Mouse (Mus musculus) lung, postnatal 10 days (tissue): Measurements from ENCODE around the gene Fpr-rs4.
"Not testable (repeated sequence)": the region's sequence is repeated elsewhere in the genome, so short reads cannot be mapped to it uniquely, and the experiment has no call there.

ENCODE experiments used
- DNase-seq: peaks from one replicate; pipeline ENCODE4 v3.0.0; 2021

The Fpr-rs4 gene

DNA sequence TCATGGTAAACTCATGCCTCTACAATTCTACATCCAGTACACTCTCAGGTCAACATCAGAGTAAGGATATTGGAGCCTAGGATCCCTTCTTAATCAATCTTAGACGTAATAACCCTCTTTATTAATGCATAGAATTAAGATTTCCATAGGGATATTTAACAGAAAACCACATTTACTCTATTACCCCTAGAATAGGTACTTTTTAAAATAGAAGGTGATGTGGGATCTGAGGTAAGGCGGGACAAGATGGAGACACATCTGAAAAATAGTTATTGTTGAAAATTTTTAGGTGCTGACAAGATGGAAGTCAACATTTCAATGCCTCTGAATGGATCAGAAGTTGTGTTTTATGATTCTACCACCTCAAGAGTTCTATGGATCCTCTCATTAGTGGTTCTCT, at the start of gene Fpr-rs4:
Fpr-rs4 (plus strand) TSS at position 301 of the 400 bp plus-strand sequence.
- no peak for DNase-seq

- DNase-seq, result no peak
Measured at GRCm38 (mm10) chr17:17973443-17973842, 48.1 kb upstream of the Fpr-rs4 start.

DNA sequence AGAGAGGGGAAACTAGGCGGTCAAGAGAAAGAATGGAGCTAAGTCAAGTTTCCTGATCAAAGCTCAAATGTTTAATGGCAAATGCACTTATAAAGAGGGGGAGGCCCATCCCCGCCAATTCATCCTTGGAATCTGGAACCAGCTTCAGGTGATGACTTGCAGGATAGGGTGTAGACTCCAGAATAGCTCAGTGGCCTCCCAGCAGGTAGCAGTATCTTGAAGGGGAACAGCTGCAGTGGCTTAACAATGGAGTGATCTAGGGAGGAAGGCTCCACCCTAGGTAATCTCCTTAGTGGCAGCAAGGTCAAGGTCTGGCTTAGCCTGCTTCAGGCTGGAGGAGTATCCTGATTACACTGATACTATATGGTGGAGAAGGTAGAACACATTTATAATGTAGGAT, 40.3 kb upstream of the Fpr-rs4 start:
- DNase-seq, result not testable (repeated sequence)

DNA sequence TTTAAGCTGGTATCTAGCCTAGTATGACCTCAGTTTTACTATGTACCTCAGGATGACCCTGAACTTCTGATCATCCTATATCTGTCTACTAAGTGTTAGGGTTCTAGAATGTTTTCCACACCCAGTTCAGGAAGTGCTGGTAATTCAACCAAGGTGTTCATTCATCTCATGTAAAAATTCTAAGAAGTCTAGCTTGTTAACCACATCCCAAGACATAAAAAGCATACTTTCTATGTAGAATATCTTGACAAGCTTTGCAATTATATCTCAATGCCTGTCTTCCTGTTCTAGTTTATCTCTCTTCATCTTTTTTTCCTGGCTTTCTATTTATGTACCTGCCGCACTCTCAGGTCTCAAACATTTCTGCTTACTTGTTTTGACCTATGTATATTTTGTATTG, 16.8 kb upstream of the Fpr-rs4 start:
- no peak for DNase-seq

DNA sequence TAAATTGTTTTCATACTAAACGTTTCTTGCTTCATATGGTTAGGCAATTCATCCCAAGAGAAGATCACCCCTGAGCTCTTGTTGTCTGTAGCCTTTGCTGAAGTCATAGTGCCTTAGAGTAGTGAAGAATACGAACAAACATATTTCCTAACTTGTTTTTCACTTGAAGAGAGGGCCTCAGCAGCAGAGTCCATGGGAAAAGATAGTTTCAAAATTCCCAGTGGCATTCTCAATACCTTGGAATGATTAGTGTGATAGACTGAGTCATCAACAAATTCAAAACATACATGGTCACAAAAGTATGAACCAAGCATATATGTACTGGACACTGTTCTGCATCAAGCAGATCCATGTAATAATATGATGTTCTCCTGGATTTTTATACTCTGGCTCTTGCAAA, 27.6 kb downstream of the Fpr-rs4 start, which contains the start of gene Vmn2r124:
Vmn2r124 (plus strand) TSS at position 301 of the 400 bp plus-strand sequence.
- no peak for DNase-seq
